Mouse (Mus musculus) hindbrain, embryonic 15.5 days (tissue): Measurements from ENCODE around the gene Ddx10. TPM values are rescaled to one million over a fixed set of nuclear protein-coding genes. Genes with fewer than 3 reads are reported as not detected.
"Not testable (repeated sequence)": the region's sequence is repeated elsewhere in the genome, so short reads cannot be mapped to it uniquely, and the experiment has no call there.

ENCODE experiments used
- ATAC-seq: fragments of 200-750 bp; cut with Nextera tagmentation; 2 replicates; pipeline ENCODE4 v1.8.0; 2017; ENCODE audit warnings: low read depth, moderate number of reproducible peaks, moderate TSS enrichment; ENCODE audit not compliant: low FRiP score
- H3K27ac ChIP-seq: fragments of 300-500 bp; sonication (generic); replicated peaks from 2 replicates; pipeline ENCODE4 v1.5.1; 2015; ENCODE audit warnings: mild to moderate bottlenecking, inconsistent platforms
- H3K27me3 ChIP-seq: fragments of 300-500 bp; sonication (generic); 2 replicates; pipeline ENCODE4 v1.6.1; 2015; ENCODE audit warnings: control low read depth, inconsistent platforms
- H3K36me3 ChIP-seq: fragments of 300-500 bp; sonication (generic); 2 replicates; pipeline ENCODE4 v1.6.1; 2015; ENCODE audit warnings: control low read depth, inconsistent platforms
- H3K4me1 ChIP-seq: fragments of 300-500 bp; sonication (generic); replicated peaks from 2 replicates; pipeline ENCODE4 v1.6.1; 2015; ENCODE audit warnings: control low read depth, inconsistent platforms
- H3K4me2 ChIP-seq: fragments of 300-500 bp; sonication (generic); 2 replicates; pipeline ENCODE4 v1.6.1; 2015; ENCODE audit warnings: moderate library complexity, mild to moderate bottlenecking, inconsistent platforms
- H3K4me3 ChIP-seq: fragments of 300-500 bp; sonication (generic); 2 replicates; pipeline ENCODE4 v1.5.1; 2015; ENCODE audit warnings: mild to moderate bottlenecking, inconsistent platforms
- H3K9ac ChIP-seq: fragments of 300-500 bp; sonication (generic); 2 replicates; pipeline ENCODE4 v1.6.1; 2015; ENCODE audit warnings: inconsistent platforms
- H3K9me3 ChIP-seq: fragments of 300-500 bp; sonication (generic); 2 replicates; pipeline ENCODE4 v1.6.1; 2016; ENCODE audit warnings: control low read depth, inconsistent platforms
- WGBS: fragments of 180-500 bp; shearing (Covaris S2); methylation state at CpG from one replicate; pipeline ENCODE4 v1.1.7; 2015; 5-methylcytosine and 5-hydroxymethylcytosine counted together
- polyA plus RNA-seq: library from polyadenylated mRNA; unstranded; fragments of >200 nt; fragmentation: Nextera tagmentation; extraction: Ambion mirVana; gene quantifications from 2 replicates; pipeline ENCODE4 v1.2.1, GENCODE M21; 2015

Gene Ddx10
- polyA plus RNA-seq, 1 experiment from 2014 or later: 22.8 TPM

DNA sequence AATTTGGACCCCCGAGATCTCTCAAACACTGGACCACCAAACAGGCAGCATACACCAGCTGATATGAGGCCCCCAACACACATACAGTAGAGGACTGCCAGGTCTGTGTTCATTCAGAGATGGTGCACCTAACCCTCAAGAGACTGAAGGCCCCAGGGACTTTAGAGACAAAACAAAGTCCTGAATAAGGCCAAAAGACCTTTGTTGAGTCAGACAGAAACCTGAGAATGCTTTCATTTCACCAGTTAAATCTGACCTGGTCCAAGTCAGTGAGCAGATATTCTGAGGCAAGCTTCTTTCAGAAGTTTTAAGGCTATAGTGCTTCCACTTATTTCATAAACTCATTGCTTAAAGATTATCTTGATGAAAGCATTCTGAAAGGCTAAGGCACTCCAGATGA lies 105.4 kb downstream of the Ddx10 start:
- H3K27ac ChIP-seq, H3K4me3 ChIP-seq, H3K9ac ChIP-seq, H3K9me3 ChIP-seq, H3K27me3 ChIP-seq, H3K36me3 ChIP-seq, H3K4me2 ChIP-seq, H3K4me1 ChIP-seq, ATAC-seq: not testable (repeated sequence)
- WGBS: 93% methylated on average over 1 of the region's 1 CpGs

DNA sequence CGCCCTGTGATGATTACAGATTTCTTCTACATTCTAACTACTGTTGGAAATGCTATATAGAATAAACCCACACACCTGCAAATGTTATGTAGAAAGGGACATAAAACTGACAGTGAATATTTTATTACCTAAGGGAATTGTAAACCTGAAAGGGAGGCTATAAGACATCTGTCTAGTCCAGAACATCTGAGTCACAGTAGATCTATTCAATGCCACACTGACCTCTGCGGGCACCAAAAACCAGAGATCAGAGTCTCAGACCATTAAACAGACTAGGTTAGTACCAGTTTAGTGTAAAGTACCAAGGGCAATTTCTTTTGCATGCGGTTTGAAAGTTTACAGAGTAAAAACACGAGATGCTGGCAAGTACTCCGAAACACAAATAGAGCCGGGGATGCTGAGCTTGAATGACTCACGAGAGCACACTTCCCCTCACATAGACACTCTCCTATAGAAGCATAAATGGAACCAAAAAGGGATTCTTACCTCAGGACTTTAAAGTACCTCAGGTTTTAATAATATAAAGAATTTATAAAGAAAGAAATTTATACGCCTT lies 107.2 kb downstream of the Ddx10 start:
- Histone ChIP-seq H3K36me3 (no peaks in the 10 kb centered on the region), H3K4me3 (no peak overlapping the region), H3K9me3 (no peaks in the 10 kb centered on the region), H3K27me3 (no peaks in the 10 kb centered on the region), H3K4me2 (no peak overlapping the region), H3K4me1 (no peaks in the 10 kb centered on the region), H3K9ac (no peak overlapping the region), H3K27ac (no peak overlapping the region)
- no peak for ATAC-seq
- WGBS: 85% methylated on average over 8 of the region's 8 CpGs

GRCm38 (mm10) chr9:53132826-53133225 lies 115.0 kb downstream of the Ddx10 start:
- Histone ChIP-seq H3K4me1 (no peaks in the 10 kb centered on the region), H3K9ac (no peak overlapping the region), H3K27me3 (no peaks in the 10 kb centered on the region), H3K4me2 (no peak overlapping the region), H3K27ac (no peak overlapping the region), H3K4me3 (no peak overlapping the region), H3K9me3 (no peaks in the 10 kb centered on the region), H3K36me3 (no peaks in the 10 kb centered on the region)
- ATAC-seq: no peak
- 93% methylated on average over 1 of the region's 1 CpGs for WGBS

DNA sequence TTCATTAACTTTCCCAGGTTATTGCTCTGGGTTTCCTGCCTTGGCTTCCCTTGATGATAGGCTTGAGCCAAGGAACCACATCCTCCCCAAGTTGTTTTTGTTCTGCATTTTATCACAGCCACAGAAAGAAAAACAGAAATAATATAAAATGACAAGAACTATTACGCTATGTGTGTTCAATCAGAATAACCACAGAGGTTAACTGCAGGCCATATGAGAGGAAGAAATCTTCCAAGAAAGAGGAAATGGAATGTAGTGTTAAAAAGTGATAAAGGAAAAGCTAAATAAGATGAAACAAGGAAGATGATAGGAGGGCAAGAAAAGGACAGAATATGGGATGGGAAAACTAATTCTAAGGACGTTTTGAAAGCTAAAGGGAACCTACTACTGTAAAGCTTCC lies 117.4 kb downstream of the Ddx10 start:
- Histone ChIP-seq H3K36me3 (peaks cover 6% of the 10 kb centered on the region; the same call in 1 of the 2 replicates), H3K9me3 (no peaks in the 10 kb centered on the region), H3K27me3 (no peaks in the 10 kb centered on the region), H3K4me1 (no peaks in the 10 kb centered on the region), H3K4me3 (no peak overlapping the region), H3K27ac (no peak overlapping the region), H3K9ac (no peak overlapping the region), H3K4me2 (no peak overlapping the region)
- WGBS: 89% methylated on average over 2 of the region's 2 CpGs
- ATAC-seq: no peak

- 78% methylated on average over 1 of the region's 1 CpGs for WGBS
- H3K9me3 ChIP-seq: no peaks in the 10 kb centered on the region
- no peaks in the 10 kb centered on the region for H3K4me1 ChIP-seq
- no peak overlapping the region for H3K4me2 ChIP-seq
- H3K27ac ChIP-seq: no peak overlapping the region
- ATAC-seq: no peak
- no peak overlapping the region for H3K9ac ChIP-seq
- peaks cover 3% of the 10 kb centered on the region; the same call in 1 of the 2 replicates for H3K36me3 ChIP-seq
- no peaks in the 10 kb centered on the region for H3K27me3 ChIP-seq
- no peak overlapping the region for H3K4me3 ChIP-seq
Observed at GRCm38 (mm10) chr9:53101103-53101502, 146.8 kb downstream of the Ddx10 start.

DNA sequence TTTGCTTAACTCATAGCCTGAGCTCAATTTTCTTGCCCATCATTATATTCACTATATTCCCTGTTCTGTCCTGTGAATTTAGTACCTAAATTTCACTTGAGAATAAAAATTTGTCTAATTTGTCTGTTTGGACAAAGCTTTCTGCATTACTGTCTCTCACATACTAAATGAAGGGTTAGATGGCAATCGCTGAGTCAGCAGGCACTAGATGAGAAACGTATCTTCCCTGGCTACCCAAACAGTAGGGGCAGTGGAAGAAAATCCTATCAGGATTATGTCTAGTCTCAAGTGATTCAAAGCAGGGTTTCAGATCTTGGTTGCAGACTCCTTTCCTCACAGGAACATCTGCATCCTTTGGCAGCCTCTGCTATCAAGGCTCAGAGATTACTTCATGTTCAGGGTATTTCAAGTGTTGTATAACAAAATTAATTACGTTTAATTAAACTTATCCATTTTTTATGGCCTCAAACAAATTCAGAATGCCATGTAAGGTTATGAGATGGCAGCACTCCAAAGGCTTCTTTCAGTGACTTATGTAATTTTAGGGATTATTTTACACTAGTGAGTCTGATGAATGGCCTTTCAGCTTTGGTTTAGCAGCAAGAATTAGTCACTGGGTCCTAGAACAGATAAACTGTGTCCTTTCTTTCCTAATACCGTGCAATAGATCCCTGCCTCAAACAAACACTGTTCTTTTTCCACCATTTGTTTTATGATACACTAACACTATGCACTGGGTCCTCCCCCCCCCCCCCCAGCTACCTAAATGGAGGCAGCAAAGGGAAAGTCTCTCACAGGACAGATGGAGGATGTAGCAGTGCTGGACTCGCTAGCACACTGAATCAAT lies 152.3 kb downstream of the Ddx10 start:
- H3K36me3 ChIP-seq: peaks cover 3% of the 10 kb centered on the region; the same call in 1 of the 2 replicates
- no peak for ATAC-seq
- no peak overlapping the region for H3K4me3 ChIP-seq
- no peak overlapping the region for H3K27ac ChIP-seq
- WGBS: 76% methylated on average over 5 of the region's 5 CpGs
- no peaks in the 10 kb centered on the region for H3K27me3 ChIP-seq
- H3K9me3 ChIP-seq: no peaks in the 10 kb centered on the region
- H3K4me2 ChIP-seq: no peak overlapping the region
- H3K4me1 ChIP-seq: no peaks in the 10 kb centered on the region
- no peak overlapping the region for H3K9ac ChIP-seq

GRCm38 (mm10) chr9:53094536-53094935 lies 153.3 kb downstream of the Ddx10 start:
- Histone ChIP-seq H3K4me2 (no peak overlapping the region), H3K27ac (no peak overlapping the region), H3K36me3 (peaks cover 3% of the 10 kb centered on the region; the same call in 1 of the 2 replicates), H3K4me1 (no peaks in the 10 kb centered on the region), H3K4me3 (no peak overlapping the region), H3K9me3 (no peaks in the 10 kb centered on the region), H3K27me3 (no peaks in the 10 kb centered on the region), H3K9ac (no peak overlapping the region)
- WGBS: 88% methylated on average over 7 of the region's 7 CpGs
- no peak for ATAC-seq

DNA sequence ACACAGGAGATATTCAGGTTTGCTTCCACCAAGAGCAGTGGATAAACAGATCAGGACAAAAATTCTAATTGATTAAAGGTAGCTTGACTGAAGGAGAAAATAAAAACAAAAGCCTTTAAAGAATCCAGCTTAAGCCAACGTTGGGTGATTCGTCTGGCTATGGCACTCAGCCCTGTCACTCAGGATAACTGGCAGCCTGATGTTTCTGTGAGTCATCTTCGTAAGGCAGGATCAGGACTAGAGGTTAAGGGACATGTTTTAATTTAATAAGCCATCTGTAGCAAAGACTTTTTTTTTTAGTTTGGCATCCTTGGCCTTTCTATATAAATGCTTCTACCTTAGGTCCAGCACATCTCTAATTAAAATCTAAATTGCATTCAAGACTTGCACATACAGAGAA lies 170.2 kb downstream of the Ddx10 start:
- Histone ChIP-seq H3K9me3 (no peaks in the 10 kb centered on the region), H3K36me3 (no peaks in the 10 kb centered on the region), H3K9ac (no peak overlapping the region), H3K27ac (no peak overlapping the region), H3K4me2 (no peak overlapping the region), H3K4me1 (no peaks in the 10 kb centered on the region), H3K27me3 (no peaks in the 10 kb centered on the region), H3K4me3 (no peak overlapping the region)
- WGBS: 72% methylated on average over 3 of the region's 3 CpGs
- no peak for ATAC-seq

GRCm38 (mm10) chr9:53075931-53076330 lies 171.9 kb downstream of the Ddx10 start:
- WGBS: 89% methylated on average over 3 of the region's 3 CpGs
- Histone ChIP-seq H3K4me1 (peaks cover 3% of the 10 kb centered on the region; the same call in 1 of the 2 replicates), H3K36me3 (no peaks in the 10 kb centered on the region), H3K4me3 (no peak overlapping the region), H3K27ac (no peak overlapping the region), H3K4me2 (no peak overlapping the region), H3K9ac (no peak overlapping the region), H3K9me3 (no peaks in the 10 kb centered on the region), H3K27me3 (no peaks in the 10 kb centered on the region)
- ATAC-seq: no peak

DNA sequence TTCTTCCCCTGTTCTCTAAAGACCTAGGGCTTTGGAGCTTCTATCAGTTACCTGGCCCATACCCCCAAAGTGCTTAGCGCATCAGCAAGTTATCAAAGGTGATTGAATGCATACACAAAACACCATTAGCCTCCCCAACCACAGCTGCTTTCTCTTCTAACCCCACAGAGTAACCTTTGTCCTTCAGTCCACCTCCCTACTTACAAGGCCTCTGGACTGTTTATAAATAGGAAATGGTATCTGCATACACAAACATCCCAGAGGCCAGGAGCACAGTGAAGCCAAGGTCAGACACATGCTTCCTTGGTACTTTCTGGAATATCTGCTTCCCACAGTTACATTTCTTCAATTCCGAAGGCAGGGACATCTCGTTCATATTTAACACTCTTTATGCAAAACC lies 173.4 kb downstream of the Ddx10 start:
- H3K9ac ChIP-seq: no peak overlapping the region
- no peak for ATAC-seq
- H3K27ac ChIP-seq: no peak overlapping the region
- no peaks in the 10 kb centered on the region for H3K27me3 ChIP-seq
- no peak overlapping the region for H3K4me2 ChIP-seq
- H3K9me3 ChIP-seq: no peaks in the 10 kb centered on the region
- 88% methylated on average over 3 of the region's 3 CpGs for WGBS
- H3K4me1 ChIP-seq: peaks cover 3% of the 10 kb centered on the region; the same call in 1 of the 2 replicates
- no peak overlapping the region for H3K4me3 ChIP-seq
- H3K36me3 ChIP-seq: no peaks in the 10 kb centered on the region

- no peak overlapping the region for H3K9ac ChIP-seq
- H3K4me3 ChIP-seq: no peak overlapping the region
- H3K36me3 ChIP-seq: no peaks in the 10 kb centered on the region
- no peak overlapping the region for H3K27ac ChIP-seq
- H3K4me2 ChIP-seq: no peak overlapping the region
- ATAC-seq: no peak
- H3K4me1 ChIP-seq: peaks cover 3% of the 10 kb centered on the region; the same call in 1 of the 2 replicates
- WGBS: 80% methylated on average over 10 of the region's 10 CpGs
- H3K27me3 ChIP-seq: no peaks in the 10 kb centered on the region
- H3K9me3 ChIP-seq: no peaks in the 10 kb centered on the region
Observed at GRCm38 (mm10) chr9:53073576-53074112, 174.2 kb downstream of the Ddx10 start.

DNA sequence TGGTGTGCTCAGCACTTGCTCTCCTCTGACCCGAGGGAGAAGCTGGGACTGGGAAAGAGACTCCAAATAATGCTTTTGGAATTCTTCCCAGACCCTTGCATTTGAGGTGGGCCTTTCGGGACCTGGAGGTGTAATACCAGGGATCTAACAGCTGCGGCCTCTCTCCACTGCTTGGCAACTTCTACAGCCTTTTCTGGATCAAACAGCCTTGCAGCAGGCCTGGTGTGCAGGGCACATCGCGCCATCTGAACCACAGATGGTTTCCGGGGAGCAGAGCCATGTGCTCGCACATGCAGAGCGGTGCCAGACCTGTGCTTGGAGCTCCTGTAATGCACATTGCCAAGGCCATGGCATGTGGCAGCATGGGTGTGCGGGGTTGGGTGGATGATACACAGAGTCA lies 175.8 kb downstream of the Ddx10 start:
- no peaks in the 10 kb centered on the region for H3K9me3 ChIP-seq
- H3K27ac ChIP-seq: no peak overlapping the region
- H3K36me3 ChIP-seq: no peaks in the 10 kb centered on the region
- no peaks in the 10 kb centered on the region for H3K27me3 ChIP-seq
- peak; percentile 80 for ATAC-seq
- no peak overlapping the region for H3K4me3 ChIP-seq
- H3K9ac ChIP-seq: no peak overlapping the region
- H3K4me2 ChIP-seq: no peak overlapping the region
- H3K4me1 ChIP-seq: peaks cover 3% of the 10 kb centered on the region; the same call in 1 of the 2 replicates
- WGBS: 73% methylated on average over 9 of the region's 9 CpGs
